Mouse (Mus musculus): ENCODE measurements around the gene Nfib. TPM values are rescaled to one million over a fixed set of nuclear protein-coding genes. Genes with fewer than 3 reads are reported as not detected.

Gene Nfib
- polyA plus RNA-seq, 1 experiment from 2014 or later, result 86.0 TPM

DNA sequence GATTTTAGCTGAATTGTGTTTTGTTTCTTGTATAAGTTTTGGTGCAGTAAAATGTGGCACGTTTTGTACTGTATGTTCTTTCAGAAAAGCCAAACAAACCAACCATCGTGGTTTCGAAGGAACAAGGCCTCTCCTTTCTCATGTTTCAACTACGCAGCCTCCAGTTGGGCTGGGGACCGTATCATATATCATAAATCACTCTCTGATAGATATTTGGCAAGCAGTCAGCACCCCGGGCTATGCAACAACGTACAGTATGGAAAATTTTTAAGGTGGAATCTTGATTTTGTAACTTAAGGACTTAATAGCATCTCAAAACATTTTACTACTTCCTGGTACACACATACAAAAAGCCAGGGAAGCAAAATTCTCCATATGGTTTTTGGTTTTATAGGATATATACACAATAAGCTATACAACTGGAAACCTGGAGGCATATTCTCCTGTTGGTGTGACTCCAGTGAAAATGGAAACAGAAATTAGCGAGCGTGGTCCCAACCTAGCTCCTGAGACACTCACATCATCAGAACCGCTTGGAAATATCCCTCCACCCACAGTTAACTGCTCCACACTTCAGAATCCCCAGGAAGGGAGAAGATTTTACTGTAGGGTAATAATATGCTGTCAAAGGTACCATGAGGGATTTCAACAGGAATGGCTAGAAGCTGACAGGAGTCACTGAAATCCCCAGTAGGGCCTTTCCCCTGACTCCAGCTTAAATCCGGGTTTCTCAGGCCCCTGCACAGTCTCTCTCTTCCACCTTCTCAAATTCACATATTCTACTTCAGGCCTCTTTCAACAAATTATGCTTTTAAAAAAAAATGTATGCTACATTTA lies 455.8 kb downstream of the Nfib start:
- peak; percentile 96 for DNase-seq (ENCODE audit: low spot score)
- no peaks in the 10 kb centered on the region for H3K36me3 ChIP-seq (ENCODE audit: control insufficient read depth, insufficient read depth, low read length)
- peaks cover 38% of the 10 kb centered on the region for H3K4me1 ChIP-seq (ENCODE audit: control insufficient read depth, insufficient read depth, low read length)
- WGBS, result 13% methylated on average over 11 of the region's 11 CpGs
- H3K27ac ChIP-seq (replicated peaks; ENCODE audit: low read depth, low read length), result peak overlapping the region; percentile 94
- peak; percentile 87 for ATAC-seq (ENCODE audit: low read depth)
- no peaks in the 10 kb centered on the region for H3K27me3 ChIP-seq (replicated peaks; ENCODE audit: control insufficient read depth, insufficient read depth, low read length)
- H3K4me2 ChIP-seq (ENCODE audit: low read depth, low read length), result peak overlapping the region; percentile 19
- H3K4me3 ChIP-seq (ENCODE audit: low read depth, low read length), result no peak overlapping the region
- 0 out of 2 replicates have a peak overlapping the region, but pooled peaks have one; percentile 35 for H3K9ac ChIP-seq (ENCODE audit: low read depth, low read length)
- H3K9me3 ChIP-seq (ENCODE audit: control insufficient read depth, low read length), result no peaks in the 10 kb centered on the region

DNA sequence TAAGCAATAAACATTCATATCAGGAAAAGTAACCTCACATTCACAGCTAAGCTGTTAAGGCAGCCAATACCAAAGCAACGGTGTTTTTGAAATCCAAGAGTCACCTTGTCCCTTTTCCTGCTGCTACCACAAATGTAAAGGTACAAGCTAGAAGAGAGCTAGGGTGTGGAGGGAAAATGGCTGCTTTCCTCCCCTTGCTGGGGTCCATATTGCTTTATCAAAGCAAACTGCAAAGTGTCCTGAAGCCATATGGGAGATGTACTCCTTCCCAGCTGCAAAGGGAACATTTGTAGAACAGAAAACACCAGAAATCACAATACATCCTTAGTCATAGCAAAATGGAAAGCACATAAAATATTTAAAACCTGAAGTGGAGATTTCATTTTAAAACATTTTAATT lies 456.6 kb downstream of the Nfib start:
- Histone ChIP-seq H3K4me2 (ENCODE audit: low read depth, low read length) (peak overlapping the region; percentile 19; the same call in 1 of the 2 replicates), H3K36me3 (ENCODE audit: control insufficient read depth, insufficient read depth, low read length) (no peaks in the 10 kb centered on the region), H3K4me1 (ENCODE audit: control insufficient read depth, insufficient read depth, low read length) (peaks cover 38% of the 10 kb centered on the region), H3K27me3 (replicated peaks; ENCODE audit: control insufficient read depth, insufficient read depth, low read length) (no peaks in the 10 kb centered on the region), H3K4me3 (ENCODE audit: low read depth, low read length) (no peak overlapping the region), H3K27ac (replicated peaks; ENCODE audit: low read depth, low read length) (peak overlapping the region; percentile 94), H3K9me3 (ENCODE audit: control insufficient read depth, low read length) (peaks cover 3% of the 10 kb centered on the region), H3K9ac (ENCODE audit: low read depth, low read length) (no peak overlapping the region)
- ATAC-seq (ENCODE audit: low read depth), result no peak
- WGBS, result 48% methylated on average over 1 of the region's 1 CpGs
- no peak for DNase-seq (ENCODE audit: low spot score)

- Histone ChIP-seq H3K4me3 (ENCODE audit: low read depth, low read length) (no peak overlapping the region), H3K27ac (replicated peaks; ENCODE audit: low read depth, low read length) (peak overlapping the region; percentile 94), H3K27me3 (replicated peaks; ENCODE audit: control insufficient read depth, insufficient read depth, low read length) (no peaks in the 10 kb centered on the region), H3K4me1 (ENCODE audit: control insufficient read depth, insufficient read depth, low read length) (peaks cover 38% of the 10 kb centered on the region), H3K4me2 (ENCODE audit: low read depth, low read length) (no peak overlapping the region), H3K9me3 (ENCODE audit: control insufficient read depth, low read length) (peaks cover 6% of the 10 kb centered on the region), H3K36me3 (ENCODE audit: control insufficient read depth, insufficient read depth, low read length) (no peaks in the 10 kb centered on the region), H3K9ac (ENCODE audit: low read depth, low read length) (no peak overlapping the region)
- WGBS, result 45% methylated on average over 5 of the region's 5 CpGs
- ATAC-seq (ENCODE audit: low read depth) (no peak), DNase-seq (ENCODE audit: low spot score) (no peak)
Observed at GRCm38 (mm10) chr4:82248031-82248430, 457.5 kb downstream of the Nfib start.

GRCm38 (mm10) chr4:82246290-82246689 lies 459.3 kb downstream of the Nfib start:
- peaks cover 6% of the 10 kb centered on the region for H3K9me3 ChIP-seq (ENCODE audit: control insufficient read depth, low read length)
- no peak overlapping the region for H3K9ac ChIP-seq (ENCODE audit: low read depth, low read length)
- H3K4me2 ChIP-seq (ENCODE audit: low read depth, low read length), result no peak overlapping the region
- no peak overlapping the region for H3K27ac ChIP-seq (replicated peaks; ENCODE audit: low read depth, low read length)
- H3K4me1 ChIP-seq (ENCODE audit: control insufficient read depth, insufficient read depth, low read length), result peaks cover 36% of the 10 kb centered on the region
- no peaks in the 10 kb centered on the region for H3K36me3 ChIP-seq (ENCODE audit: control insufficient read depth, insufficient read depth, low read length)
- 56% methylated on average over 2 of the region's 2 CpGs for WGBS
- no peak for ATAC-seq (ENCODE audit: low read depth)
- no peaks in the 10 kb centered on the region for H3K27me3 ChIP-seq (replicated peaks; ENCODE audit: control insufficient read depth, insufficient read depth, low read length)
- no peak overlapping the region for H3K4me3 ChIP-seq (ENCODE audit: low read depth, low read length)
- DNase-seq (ENCODE audit: low spot score), result peak; percentile 33

Other genes with a start within 250 kb of the Nfib start
- 13.4 and 15.1 TPM in 2 replicates for gene Zdhhc21, start 154.2 kb upstream of the Nfib start, polyA plus RNA-seq (2014; fragmentation: Nextera tagmentation; extraction: Ambion mirVana)
- gene Cer1, start 179.4 kb upstream of the Nfib start, polyA plus RNA-seq (2014; fragmentation: Nextera tagmentation; extraction: Ambion mirVana), result 0.65 and 1.00 TPM in 2 replicates

Measured in embryonic facial prominence, embryonic 14.5 days (tissue).